In the genomic region with DNA sequence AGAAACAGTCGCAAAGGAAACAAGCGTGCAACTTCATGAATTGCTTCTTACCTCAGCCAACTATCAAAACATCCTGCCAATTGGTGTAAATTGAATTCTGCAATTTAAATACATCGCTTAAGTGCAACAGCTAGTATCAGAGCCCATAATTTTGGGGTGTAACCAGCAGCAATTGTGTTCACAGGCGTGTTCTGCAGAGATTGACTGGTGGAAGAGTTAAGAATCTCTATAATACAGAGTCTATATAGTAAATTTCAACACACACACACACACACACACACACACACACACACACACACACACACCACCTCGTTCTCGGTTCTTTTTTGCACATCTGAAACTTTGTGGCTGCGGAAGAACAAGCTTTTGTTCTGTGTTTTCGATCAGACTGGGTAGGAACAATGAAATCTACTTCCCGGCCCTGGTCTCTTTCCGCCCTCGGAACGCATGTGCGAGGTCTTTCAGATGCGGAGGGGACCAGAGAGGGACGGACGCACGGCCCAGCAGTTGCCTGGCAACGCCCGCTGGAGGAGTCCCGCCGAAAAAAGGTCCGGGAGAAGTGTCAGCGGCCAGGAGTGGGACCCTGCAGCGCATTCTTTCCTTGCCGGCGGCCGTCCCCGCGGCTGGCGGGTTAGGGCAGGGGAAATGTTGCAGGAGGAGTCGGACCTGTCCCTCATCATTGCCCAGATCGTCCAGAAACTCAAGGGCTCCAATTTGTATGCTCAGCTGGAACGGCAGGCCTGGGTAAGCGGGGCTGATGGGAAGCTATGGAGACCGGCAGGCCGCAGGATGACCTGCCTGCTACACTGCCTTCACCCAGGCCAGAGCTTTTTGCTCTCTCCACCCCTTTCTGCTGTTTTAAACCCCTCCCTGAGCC, we compare ENCODE assay signal across 8 mouse cellular contexts. TPM values are rescaled to one million over a fixed set of nuclear protein-coding genes. Genes with fewer than 3 reads are reported as not detected.
DNase-seq lines count a peak whose midpoint lies in the region; ATAC-seq lines count a peak whose summit lies in the region.

A gene (plus strand): TSS at position 492 of the 877 bp plus-strand sequence.

- intact Hi-C loops in left cerebral cortex, postnatal 10 days (cut with DNase I): no loop called here

- DNase-seq in adrenal gland, adult 18-20 months (ENCODE audit: low spot score in 2 of 2): peak; percentile 77 to 79
- DNase-seq in embryo, embryonic 11 days: peak; percentile 94
- peak; percentile 83 for DNase-seq in gastrocnemius, postnatal 25 days
- DNase-seq in left cerebral cortex, postnatal 10 days (ENCODE audit: extremely low spot score in 1 of 2, low spot score in 2 of 2): peak; percentile 83 to 92
- peak; percentile 92 to 93 for DNase-seq in right cerebral cortex, postnatal 10 days (ENCODE audit: low spot score in 2 of 2)
- peak; percentile 83 for DNase-seq in urinary bladder, postnatal 14 days (ENCODE audit: low spot score)

- ATAC-seq in inflammation-experienced regulatory T-cells, adult 6 months: peak; percentile 82
- ATAC-seq in megakaryocyte progenitor cell, adult 5-6 weeks (replicated peaks; ENCODE audit: poor library complexity): peak; percentile 99

RNA-seq across cellular contexts. Expression of the gene that starts here (rescaled TPM):
- 10 to 100 TPM; 18.5 to 23.5 TPM for total RNA-seq in adrenal gland, adult 18-20 months (2021)
- 10 to 100 TPM; 21.4 to 21.9 TPM for total RNA-seq in gastrocnemius, postnatal 25 days (2021)
- 1 to 10 TPM; 5.8 to 7.7 (median 6.8) TPM for polyA plus RNA-seq in inflammation-experienced regulatory T-cells, adult 6 months (2017; shearing (Covaris generic))
- 10 to 100 TPM; 40.3 to 44.4 TPM for total RNA-seq in left cerebral cortex, postnatal 10 days (2021)
- 26.2 and 35.4 TPM in 2 replicates for total RNA-seq in megakaryocyte progenitor cell, adult 5-6 weeks (2015)
- 8.7 and 16.4 TPM in 2 replicates for total RNA-seq in megakaryocyte progenitor cell, adult 5-6 weeks (2017)

Comparison
In these comparisons a context has a peak if more than half of its experiments do, and no peak if none do; other contexts are left out.
1. Peak in every context shown above with its lines: DNase-seq and ATAC-seq.